Mouse (Mus musculus): ENCODE results near the gene Clic6.

Clic6 gene

DNA sequence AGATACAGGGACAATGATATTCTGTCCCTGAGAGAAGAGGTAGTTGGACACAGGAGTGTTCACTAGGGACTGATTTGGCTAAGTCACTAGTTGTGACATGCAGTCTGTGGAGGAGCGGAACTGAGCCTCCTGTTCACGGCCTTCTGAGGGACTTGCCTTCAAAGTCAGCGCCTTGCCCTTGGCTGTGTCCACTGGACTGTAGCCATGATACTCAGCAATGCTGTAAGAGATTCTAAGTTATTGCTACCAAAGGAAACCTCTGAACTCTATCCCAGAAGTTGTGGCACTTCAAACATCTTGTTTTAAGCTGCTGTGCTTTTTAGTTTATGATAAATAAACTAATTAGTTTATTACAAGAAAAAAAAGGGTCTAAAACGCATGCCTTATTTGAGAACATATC is 102.3 kb downstream of the Clic6 start:
- DNase-seq (ENCODE audit: extremely low read depth, low read depth, low spot score): no peak

All from fat pad, adult 2 months (tissue).